Comparison of ENCODE assay signal across 12 mouse cellular contexts in the genomic region with DNA sequence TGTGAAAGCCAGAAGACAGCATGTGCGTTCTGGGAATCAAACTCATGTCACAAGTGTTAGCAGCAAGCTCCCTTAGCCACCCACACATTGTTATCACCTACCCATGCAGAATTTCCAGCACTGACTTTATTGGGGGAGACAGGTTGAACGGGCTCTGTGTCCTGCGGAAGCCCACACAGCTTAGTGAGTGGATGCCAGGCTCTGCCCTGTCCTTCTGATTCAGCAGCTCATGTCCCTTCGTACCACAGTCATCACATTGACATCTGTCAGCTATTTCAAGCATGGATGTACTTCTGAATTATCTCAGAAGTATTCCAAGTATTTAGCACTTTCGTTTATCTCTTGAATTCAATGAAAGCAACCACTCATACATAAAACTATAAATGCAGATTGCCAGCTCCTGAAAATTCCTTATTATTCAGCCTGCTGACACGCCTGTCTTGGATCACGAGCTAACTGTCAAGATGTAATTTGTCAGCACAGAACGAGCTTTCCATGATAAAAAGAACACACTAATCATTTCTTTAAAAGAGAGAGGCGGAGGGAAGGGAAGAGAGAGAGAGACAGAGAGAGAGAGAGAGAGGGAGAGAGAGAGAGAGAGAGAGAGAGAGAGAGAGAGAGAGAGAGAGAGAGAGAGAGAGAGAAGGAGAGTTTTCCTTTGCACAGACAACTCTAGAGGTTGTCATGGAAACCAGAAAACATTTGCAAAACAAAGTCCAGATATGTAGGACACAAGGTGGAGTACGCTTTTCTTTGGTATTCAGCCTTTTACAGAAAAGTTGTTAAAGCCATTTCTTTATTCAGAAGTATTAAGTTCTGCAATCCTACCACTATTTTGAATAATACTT.
DNase-seq lines count a peak whose midpoint lies in the region; ATAC-seq and TF ChIP-seq lines count a peak whose summit lies in the region.
"Had no signal": no experiment of that assay in that cellular context is flagged by ENCODE, and none has a peak within 500 bp of the region (broad histone marks: within the 10 kb centered on the region; RNA-seq: fewer than 3 reads in every experiment).

No protein-coding gene starts in this region.

- H3K4me3 ChIP-seq in lung, postnatal 0 days (ENCODE audit: low read depth, low read length) = no peak overlapping the region
- H3K4me3 ChIP-seq: hindbrain, embryonic 12.5 days; liver, embryonic 12.5 days had no signal

- H3K27me3 ChIP-seq in lung, postnatal 0 days (replicated peaks; ENCODE audit: insufficient read depth, low read length) = no peaks in the 10 kb centered on the region
- H3K27me3 ChIP-seq: hindbrain, embryonic 12.5 days; liver, embryonic 12.5 days had no signal

- no peak for TF ChIP-seq CTCF in lung, postnatal 0 days (IDR thresholded peaks at IDR 0.05)

- H3K9ac ChIP-seq in lung, postnatal 0 days (replicated peaks; ENCODE audit: low read depth) = no peak overlapping the region
- H3K9ac ChIP-seq: hindbrain, embryonic 12.5 days; liver, embryonic 12.5 days had no signal

- TF ChIP-seq EP300 in lung, postnatal 0 days (IDR thresholded peaks at IDR 0.05) = peak; percentile 97

- no peak overlapping the region for H3K4me2 ChIP-seq in lung, postnatal 0 days (replicated peaks; ENCODE audit: low read depth, low read length)
- H3K4me2 ChIP-seq: hindbrain, embryonic 12.5 days; liver, embryonic 12.5 days had no signal

- 38% methylated on average over 10 of the region's 10 CpGs for WGBS in lung, postnatal 0 days

- peak; percentile 83 for ATAC-seq in frontal cortex, adult (ENCODE audit: low TSS enrichment)
- ATAC-seq in lung, postnatal 0 days = peak; percentile 74
- ATAC-seq: liver, embryonic 12.5 days had no signal

- no peaks in the 10 kb centered on the region for H3K9me3 ChIP-seq in lung, postnatal 0 days (ENCODE audit: low read length)
- H3K9me3 ChIP-seq: hindbrain, embryonic 12.5 days; liver, embryonic 12.5 days had no signal

- no peak for DNase-seq in frontal cortex, postnatal 10 days (ENCODE audit: low spot score in 2 of 2)
- DNase-seq in lung, postnatal 0 days (ENCODE audit: low spot score) = peak; percentile 81
- no peak for DNase-seq in lung, postnatal 10 days
- DNase-seq in forelimb bud, embryonic 11.5 days (ENCODE audit: low read depth, low spot score) = peak; percentile 47
- DNase-seq in retina, postnatal 1 day = peak; percentile 41
- DNase-seq in ovary, postnatal 14 days (ENCODE audit: low spot score) = no peak
- DNase-seq in gastrocnemius, postnatal 10 days = no peak
- DNase-seq: cerebellum, adult 9-11 months; thymus, adult 2 months had no signal

- H3K27ac ChIP-seq in lung, postnatal 0 days (ENCODE audit: low read length) = no peak overlapping the region
- H3K27ac ChIP-seq: hindbrain, embryonic 12.5 days; liver, embryonic 12.5 days had no signal

- H3K36me3 ChIP-seq in lung, postnatal 0 days (ENCODE audit: insufficient read depth, low read length) = no peaks in the 10 kb centered on the region
- H3K36me3 ChIP-seq: hindbrain, embryonic 12.5 days; liver, embryonic 12.5 days had no signal

- H3K4me1 ChIP-seq in lung, postnatal 0 days (ENCODE audit: insufficient read depth, low read depth, low read length) = 0 out of 2 replicates have a peak, but pooled peaks cover 3% of the 10 kb centered on the region
- H3K4me1 ChIP-seq: liver, embryonic 12.5 days had no signal

Comparison
In these comparisons a context has a peak if more than half of its experiments do, and no peak if none do; other contexts are left out.
1. DNase-seq: peak in lung, postnatal 0 days (single experiment), forelimb bud, embryonic 11.5 days (single experiment) and retina, postnatal 1 day (single experiment); none in frontal cortex, postnatal 10 days (0 of 2), lung, postnatal 10 days (single experiment), ovary, postnatal 14 days (single experiment) and gastrocnemius, postnatal 10 days (single experiment).